Mouse (Mus musculus) intestine, embryonic 15.5 days (tissue): Measurements from ENCODE around the gene Gm38392. TPM values are rescaled to one million over a fixed set of nuclear protein-coding genes. Genes with fewer than 3 reads are reported as not detected.

ENCODE experiments used
- ATAC-seq: fragments of 200-750 bp; cut with Nextera tagmentation; 2 replicates; pipeline ENCODE4 v1.8.0; 2017; ENCODE audit warnings: moderate TSS enrichment, moderate library complexity
- H3K27ac ChIP-seq: fragments of 300-500 bp; sonication (generic); 2 replicates; pipeline ENCODE4 v1.5.1; 2015; ENCODE audit warnings: mild to moderate bottlenecking, inconsistent platforms
- H3K27me3 ChIP-seq: fragments of 300-500 bp; sonication (generic); replicated peaks from 2 replicates; pipeline ENCODE4 v1.6.1; 2015; ENCODE audit warnings: inconsistent platforms
- H3K36me3 ChIP-seq: fragments of 300-500 bp; sonication (generic); 2 replicates; pipeline ENCODE4 v1.6.1; 2015; ENCODE audit warnings: inconsistent platforms
- H3K4me1 ChIP-seq: fragments of 300-500 bp; sonication (generic); replicated peaks from 2 replicates; pipeline ENCODE4 v1.6.1; 2015; ENCODE audit warnings: inconsistent platforms
- H3K4me2 ChIP-seq: fragments of 300-500 bp; sonication (generic); replicated peaks from 2 replicates; pipeline ENCODE4 v1.6.1; 2015; ENCODE audit warnings: mild to moderate bottlenecking, inconsistent platforms
- H3K4me3 ChIP-seq: fragments of 300-500 bp; sonication (generic); replicated peaks from 2 replicates; pipeline ENCODE4 v1.5.1; 2015; ENCODE audit warnings: inconsistent platforms
- H3K9ac ChIP-seq: fragments of 300-500 bp; sonication (generic); 2 replicates; pipeline ENCODE4 v1.6.1; 2015; ENCODE audit warnings: inconsistent platforms
- H3K9me3 ChIP-seq: fragments of 300-500 bp; sonication (generic); 2 replicates; pipeline ENCODE4 v1.6.1; 2016; ENCODE audit warnings: inconsistent platforms
- WGBS: fragments of 180-500 bp; shearing (Covaris S2); methylation state at CpG from one replicate; pipeline ENCODE4 v1.1.7; 2015; 5-methylcytosine and 5-hydroxymethylcytosine counted together
- polyA plus RNA-seq: library from polyadenylated mRNA; unstranded; fragments of >200 nt; fragmentation: Nextera tagmentation; extraction: Ambion mirVana; gene quantifications from 2 replicates; pipeline ENCODE4 v1.2.1, GENCODE M21; 2015

The Gm38392 gene
- polyA plus RNA-seq, 1 experiment from 2014 or later: 0.15 TPM

GRCm38 (mm10) chr3:88230262-88231047 lies 56.6 kb downstream of the Gm38392 start:
- no peak for ATAC-seq
- H3K27me3 ChIP-seq: peaks cover 33% of the 10 kb centered on the region
- 38% methylated on average over 17 of the region's 17 CpGs for WGBS
- H3K9me3 ChIP-seq: no peaks in the 10 kb centered on the region
- H3K4me3 ChIP-seq: no peak overlapping the region
- H3K4me1 ChIP-seq: no peaks in the 10 kb centered on the region
- H3K4me2 ChIP-seq: no peak overlapping the region
- no peak overlapping the region for H3K27ac ChIP-seq
- no peak overlapping the region for H3K9ac ChIP-seq
- H3K36me3 ChIP-seq: no peaks in the 10 kb centered on the region

GRCm38 (mm10) chr3:88229526-88229925 lies 57.5 kb downstream of the Gm38392 start:
- H3K9me3 ChIP-seq: no peaks in the 10 kb centered on the region

GRCm38 (mm10) chr3:88228906-88229305 lies 58.1 kb downstream of the Gm38392 start:
- Histone ChIP-seq H3K4me1 (no peaks in the 10 kb centered on the region), H3K27ac (no peak overlapping the region), H3K36me3 (no peaks in the 10 kb centered on the region), H3K9me3 (no peaks in the 10 kb centered on the region), H3K9ac (no peak overlapping the region), H3K4me2 (no peak overlapping the region), H3K4me3 (no peak overlapping the region), H3K27me3 (peaks cover 43% of the 10 kb centered on the region)
- WGBS: 43% methylated on average over 4 of the region's 4 CpGs
- no peak for ATAC-seq

More at GRCm38 (mm10) chr3:88229526-88229925, 57.5 kb downstream of the Gm38392 start:
- Histone ChIP-seq H3K27me3 (peaks cover 39% of the 10 kb centered on the region), H3K4me1 (no peaks in the 10 kb centered on the region), H3K9ac (no peak overlapping the region), H3K27ac (no peak overlapping the region), H3K36me3 (no peaks in the 10 kb centered on the region), H3K4me3 (no peak overlapping the region), H3K4me2 (no peak overlapping the region)
- 75% methylated on average over 6 of the region's 6 CpGs for WGBS
- ATAC-seq: no peak

GRCm38 (mm10) chr3:88227976-88228375 lies 59.0 kb downstream of the Gm38392 start:
- ATAC-seq: no peak
- no peaks in the 10 kb centered on the region for H3K9me3 ChIP-seq
- WGBS: 38% methylated on average over 6 of the region's 6 CpGs
- H3K36me3 ChIP-seq: no peaks in the 10 kb centered on the region
- peaks cover 38% of the 10 kb centered on the region for H3K27me3 ChIP-seq
- no peak overlapping the region for H3K4me3 ChIP-seq
- H3K4me1 ChIP-seq: no peaks in the 10 kb centered on the region
- H3K4me2 ChIP-seq: no peak overlapping the region
- no peak overlapping the region for H3K27ac ChIP-seq
- no peak overlapping the region for H3K9ac ChIP-seq

- ATAC-seq: no peak
- no peak overlapping the region for H3K9ac ChIP-seq
Measured at GRCm38 (mm10) chr3:88227260-88227659, 59.8 kb downstream of the Gm38392 start.

GRCm38 (mm10) chr3:88226101-88226845 lies 60.7 kb downstream of the Gm38392 start:
- Histone ChIP-seq H3K9me3 (no peaks in the 10 kb centered on the region), H3K9ac (no peak overlapping the region), H3K4me1 (no peaks in the 10 kb centered on the region), H3K4me3 (no peak overlapping the region), H3K36me3 (no peaks in the 10 kb centered on the region), H3K4me2 (no peak overlapping the region), H3K27ac (no peak overlapping the region), H3K27me3 (peaks cover 40% of the 10 kb centered on the region)
- ATAC-seq: no peak
- 82% methylated on average over 10 of the region's 10 CpGs for WGBS

More at GRCm38 (mm10) chr3:88227260-88227659, 59.8 kb downstream of the Gm38392 start:
- H3K9me3 ChIP-seq: no peaks in the 10 kb centered on the region
- H3K27me3 ChIP-seq: peaks cover 38% of the 10 kb centered on the region
- no peak overlapping the region for H3K4me2 ChIP-seq
- 39% methylated on average over 4 of the region's 4 CpGs for WGBS
- H3K27ac ChIP-seq: no peak overlapping the region
- H3K4me1 ChIP-seq: no peaks in the 10 kb centered on the region
- no peak overlapping the region for H3K4me3 ChIP-seq
- no peaks in the 10 kb centered on the region for H3K36me3 ChIP-seq

GRCm38 (mm10) chr3:88224929-88225328 lies 62.1 kb downstream of the Gm38392 start:
- 74% methylated on average over 2 of the region's 2 CpGs for WGBS
- Histone ChIP-seq H3K9ac (no peak overlapping the region), H3K4me3 (no peak overlapping the region)

GRCm38 (mm10) chr3:88222446-88222845 lies 64.6 kb downstream of the Gm38392 start:
- H3K27me3 ChIP-seq: peaks cover 58% of the 10 kb centered on the region
- 80% methylated on average over 6 of the region's 6 CpGs for WGBS
- no peak overlapping the region for H3K27ac ChIP-seq
- H3K9ac ChIP-seq: no peak overlapping the region
- no peak for ATAC-seq
- no peaks in the 10 kb centered on the region for H3K9me3 ChIP-seq
- no peaks in the 10 kb centered on the region for H3K4me1 ChIP-seq
- no peak overlapping the region for H3K4me2 ChIP-seq
- no peaks in the 10 kb centered on the region for H3K36me3 ChIP-seq
- H3K4me3 ChIP-seq: no peak overlapping the region

More at GRCm38 (mm10) chr3:88224929-88225328, 62.1 kb downstream of the Gm38392 start:
- Histone ChIP-seq H3K27ac (no peak overlapping the region), H3K9me3 (no peaks in the 10 kb centered on the region), H3K4me1 (no peaks in the 10 kb centered on the region), H3K4me2 (no peak overlapping the region), H3K36me3 (no peaks in the 10 kb centered on the region), H3K27me3 (peaks cover 42% of the 10 kb centered on the region)
- ATAC-seq: no peak

GRCm38 (mm10) chr3:88221519-88222390 lies 65.3 kb downstream of the Gm38392 start:
- no peaks in the 10 kb centered on the region for H3K36me3 ChIP-seq
- H3K9ac ChIP-seq: no peak overlapping the region
- WGBS: 50% methylated on average over 12 of the region's 12 CpGs
- no peak overlapping the region for H3K4me2 ChIP-seq
- peaks cover 65% of the 10 kb centered on the region for H3K27me3 ChIP-seq
- no peak for ATAC-seq
- H3K4me1 ChIP-seq: no peaks in the 10 kb centered on the region
- H3K4me3 ChIP-seq: no peak overlapping the region
- no peak overlapping the region for H3K27ac ChIP-seq
- H3K9me3 ChIP-seq: no peaks in the 10 kb centered on the region

- under 1% methylated on average over 6 of the region's 6 CpGs for WGBS
- H3K4me1 ChIP-seq: 0 out of 2 replicates have a peak, but pooled peaks cover under 1% of the 10 kb centered on the region
- H3K27ac ChIP-seq: no peak overlapping the region
- H3K27me3 ChIP-seq: peaks cover 70% of the 10 kb centered on the region
- no peak overlapping the region for H3K4me3 ChIP-seq
- no peaks in the 10 kb centered on the region for H3K36me3 ChIP-seq
- H3K9me3 ChIP-seq: no peaks in the 10 kb centered on the region
- ATAC-seq: peak; percentile 74
- H3K9ac ChIP-seq: no peak overlapping the region
- no peak overlapping the region for H3K4me2 ChIP-seq
Measured at GRCm38 (mm10) chr3:88220842-88221241, 66.2 kb downstream of the Gm38392 start.

- ATAC-seq: no peak
- Histone ChIP-seq H3K27me3 (peaks cover 74% of the 10 kb centered on the region), H3K9ac (no peak overlapping the region), H3K27ac (no peak overlapping the region), H3K4me2 (no peak overlapping the region), H3K9me3 (no peaks in the 10 kb centered on the region), H3K4me3 (no peak overlapping the region), H3K4me1 (peaks cover 9% of the 10 kb centered on the region), H3K36me3 (no peaks in the 10 kb centered on the region)
- 11% methylated on average over 9 of the region's 9 CpGs for WGBS
Measured at GRCm38 (mm10) chr3:88219940-88220339, 67.1 kb downstream of the Gm38392 start.

GRCm38 (mm10) chr3:88217679-88218078 lies 69.3 kb downstream of the Gm38392 start:
- no peak overlapping the region for H3K9ac ChIP-seq
- H3K9me3 ChIP-seq: no peaks in the 10 kb centered on the region
- peaks cover 84% of the 10 kb centered on the region for H3K27me3 ChIP-seq
- ATAC-seq: no peak
- WGBS: 55% methylated on average over 1 of the region's 2 CpGs
- H3K4me3 ChIP-seq: no peak overlapping the region
- H3K4me1 ChIP-seq: peaks cover 16% of the 10 kb centered on the region
- H3K36me3 ChIP-seq: no peaks in the 10 kb centered on the region
- H3K4me2 ChIP-seq: no peak overlapping the region
- H3K27ac ChIP-seq: no peak overlapping the region
